In the genomic region with DNA sequence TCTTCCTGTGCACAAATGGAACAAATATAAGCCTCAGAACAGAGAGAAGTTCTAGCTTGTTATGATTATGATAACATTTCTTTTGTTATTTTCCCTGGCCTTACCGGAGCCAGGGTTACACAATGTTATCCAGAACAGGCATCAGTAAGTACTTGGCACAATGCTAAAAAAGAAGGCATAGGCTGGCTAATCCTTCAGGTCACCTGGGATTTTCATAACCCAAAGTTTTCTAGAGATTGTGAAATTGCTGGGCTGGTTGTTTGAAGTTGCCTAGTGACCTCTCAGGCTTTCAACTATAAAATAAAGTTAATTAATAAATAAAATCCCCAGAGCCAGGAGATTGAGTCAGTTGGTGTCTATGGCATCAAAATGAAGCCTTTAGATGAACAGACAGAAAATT, we compare ENCODE assay signal across 26 mouse cellular contexts.
"Had no signal": no experiment of that assay in that cellular context is flagged by ENCODE, and none has a peak within 500 bp of the region (broad histone marks: within the 10 kb centered on the region; RNA-seq: fewer than 3 reads in every experiment).

No protein-coding gene starts in this region.

- DNase-seq: gastrocnemius, adult 2 months; gastrocnemius, postnatal 10 days; gastrocnemius, postnatal 25 days; heart, adult 11 months; heart, adult 2 months; heart, postnatal 14 days; heart, postnatal 36 days; kidney, adult 11 months; kidney, adult 2 months; kidney, adult 9 months; kidney, postnatal 14 days; kidney, postnatal 36 days; layer of hippocampus, postnatal 36 days; left cerebral cortex, postnatal 4 days had no signal

- H3K27ac ChIP-seq: gastrocnemius, adult 2 months; heart, adult 2 months; heart, embryonic 13.5 days; heart, embryonic 15.5 days; hindbrain, embryonic 13.5 days; hindbrain, embryonic 15.5 days; hindbrain, postnatal 0 days; kidney, embryonic 15.5 days; kidney, postnatal 0 days; limb, embryonic 13.5 days; limb, embryonic 15.5 days; liver, embryonic 12.5 days had no signal

- H3K9ac ChIP-seq: heart, embryonic 13.5 days; heart, embryonic 15.5 days; hindbrain, embryonic 13.5 days; hindbrain, embryonic 15.5 days; kidney, embryonic 15.5 days; limb, embryonic 13.5 days; limb, embryonic 15.5 days; liver, embryonic 12.5 days had no signal

- H3K4me2 ChIP-seq: heart, embryonic 11.5 days; heart, embryonic 13.5 days; heart, embryonic 15.5 days; hindbrain, embryonic 13.5 days; kidney, embryonic 15.5 days; limb, embryonic 13.5 days; limb, embryonic 15.5 days; liver, embryonic 12.5 days had no signal

- H3K9me3 ChIP-seq: heart, embryonic 13.5 days; heart, embryonic 15.5 days; hindbrain, embryonic 13.5 days; hindbrain, embryonic 15.5 days; kidney, embryonic 15.5 days; limb, embryonic 13.5 days; limb, embryonic 15.5 days; liver, embryonic 12.5 days had no signal

- H3K27me3 ChIP-seq: heart, embryonic 13.5 days; heart, embryonic 15.5 days; hindbrain, embryonic 13.5 days; hindbrain, embryonic 15.5 days; kidney, embryonic 15.5 days; limb, embryonic 13.5 days; limb, embryonic 15.5 days had no signal

- ATAC-seq: hindbrain, postnatal 0 days; intestine, embryonic 16.5 days; liver, embryonic 12.5 days had no signal

- H3K4me3 ChIP-seq: gastrocnemius, adult 2 months; heart, adult 2 months; heart, embryonic 13.5 days; heart, embryonic 15.5 days; hindbrain, embryonic 13.5 days; hindbrain, embryonic 15.5 days; kidney, embryonic 15.5 days; limb, embryonic 13.5 days; limb, embryonic 15.5 days; liver, embryonic 12.5 days had no signal
